Mouse (Mus musculus) adrenal gland, adult (tissue): Measurements from ENCODE around the gene Serf1.
"Not testable (repeated sequence)": the region's sequence is repeated elsewhere in the genome, so short reads cannot be mapped to it uniquely, and the experiment has no call there.

Source experiments
- DNase-seq, 2 experiments: peaks; one replicate each; pipeline ENCODE4 v3.0.0; 2022 to 2023; ENCODE audit warnings: low spot score in 1 of 2; ENCODE audit not compliant: inconsistent age in 2 of 2

Gene Serf1

DNA sequence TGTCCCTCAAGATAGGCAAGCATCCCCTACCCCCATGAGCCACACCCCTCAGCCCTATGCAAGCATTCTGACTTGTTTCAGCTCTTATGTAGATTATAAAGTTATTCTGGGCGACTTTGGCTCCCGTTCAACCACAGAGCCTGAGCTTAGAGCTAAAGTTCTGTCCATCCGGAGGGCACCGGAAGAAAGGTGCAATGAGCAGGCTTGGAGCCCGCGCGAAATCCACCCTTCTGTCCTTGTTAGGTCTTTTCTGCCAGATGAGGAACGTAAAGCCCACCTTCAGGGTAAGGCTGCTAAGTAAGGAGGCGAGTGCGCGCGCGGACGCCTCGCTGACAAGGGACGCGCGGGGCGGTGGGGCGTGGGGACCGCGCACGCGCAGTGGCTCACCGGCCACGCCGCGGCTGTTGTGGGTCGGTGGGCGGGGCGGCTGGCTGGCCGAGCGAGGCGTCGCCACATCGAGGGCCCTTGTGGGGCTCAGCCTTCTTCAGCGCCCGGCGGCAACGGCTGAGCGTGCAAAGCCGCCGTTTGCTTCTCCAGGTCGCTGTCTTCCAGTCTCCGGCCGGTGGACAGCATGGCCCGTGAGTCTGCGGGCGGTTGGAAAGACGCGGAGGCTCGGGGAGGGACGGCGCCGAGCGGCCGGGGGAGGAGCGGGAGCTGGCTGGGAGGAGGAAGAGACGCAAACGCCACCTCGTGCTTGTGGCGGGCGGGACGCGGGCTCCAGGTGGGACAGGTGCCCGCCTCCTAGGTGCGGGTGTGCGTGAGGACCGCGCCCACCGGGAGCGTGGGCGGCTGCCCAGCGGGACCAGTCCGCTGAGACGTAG lies at the start of gene Serf1:
TSS of gene Serf1 (plus strand) at position 361 of the 821 bp plus-strand sequence.
- peak; percentile 88 to 96 for DNase-seq

- no peak for DNase-seq
These were observed 43.9 kb upstream of the Serf1 start for GRCm38 (mm10) chr13:100063936-100064335.

DNA sequence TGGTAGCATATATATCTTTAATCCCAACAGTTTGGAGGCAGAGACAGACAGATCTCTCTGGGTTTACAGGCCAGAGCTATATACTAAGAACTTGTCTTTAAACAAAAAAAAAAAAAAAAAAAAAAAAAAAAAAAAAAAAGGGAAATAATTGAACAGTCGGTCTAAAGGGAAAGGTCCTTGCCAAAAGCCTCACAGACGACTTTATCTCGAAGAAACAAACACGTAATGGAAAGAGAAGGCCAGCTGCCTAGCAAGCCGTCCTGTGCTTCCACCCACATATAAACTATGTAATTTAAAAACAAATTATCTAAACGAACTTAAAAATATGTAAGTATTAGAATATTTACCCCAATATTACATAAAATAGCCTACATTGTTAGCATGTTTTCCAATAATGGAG lies 40.0 kb upstream of the Serf1 start:
- DNase-seq: no peak

DNA sequence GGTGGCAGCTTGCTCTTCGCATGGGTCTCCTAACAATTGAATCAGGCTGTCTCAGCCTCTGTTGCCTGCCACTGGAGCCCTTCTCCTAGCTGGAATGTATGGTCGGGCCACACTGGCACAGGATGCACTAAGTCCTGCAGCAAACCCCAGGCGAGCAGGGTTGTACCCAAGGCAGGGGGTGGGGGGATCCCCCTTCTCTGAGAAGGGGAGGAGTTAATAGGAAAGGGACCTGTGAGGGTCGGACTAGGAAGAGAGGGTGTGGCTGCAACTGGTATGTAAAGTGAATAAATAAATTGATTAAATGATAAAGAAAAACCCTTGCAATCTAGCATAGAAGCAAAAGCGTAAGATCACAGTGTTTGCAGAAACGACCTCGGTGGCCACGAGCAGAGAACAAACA lies 36.3 kb upstream of the Serf1 start:
- no peak for DNase-seq

DNA sequence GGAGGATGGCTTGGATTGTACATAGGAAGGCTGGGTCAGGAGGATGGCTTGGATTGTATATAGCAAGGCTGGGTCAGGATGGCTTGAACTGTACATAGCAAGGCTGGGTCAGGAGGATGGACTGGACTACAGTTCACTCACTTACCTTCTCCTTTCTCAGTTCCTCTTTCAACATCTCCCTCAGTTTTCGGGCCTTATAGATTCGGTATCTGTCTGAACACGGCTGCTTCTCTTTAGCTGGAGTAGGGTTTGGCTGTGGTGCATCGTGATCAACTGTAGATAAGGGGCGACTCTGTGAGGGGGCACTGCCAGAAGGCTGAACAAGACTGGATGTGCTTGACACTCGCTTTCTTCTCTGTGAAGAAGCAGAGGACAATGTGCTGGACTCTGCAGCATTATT lies 9.0 kb upstream of the Serf1 start:
- no peak for DNase-seq

- no peak for DNase-seq
These were observed 4.7 kb upstream of the Serf1 start for GRCm38 (mm10) chr13:100103052-100103658.

DNA sequence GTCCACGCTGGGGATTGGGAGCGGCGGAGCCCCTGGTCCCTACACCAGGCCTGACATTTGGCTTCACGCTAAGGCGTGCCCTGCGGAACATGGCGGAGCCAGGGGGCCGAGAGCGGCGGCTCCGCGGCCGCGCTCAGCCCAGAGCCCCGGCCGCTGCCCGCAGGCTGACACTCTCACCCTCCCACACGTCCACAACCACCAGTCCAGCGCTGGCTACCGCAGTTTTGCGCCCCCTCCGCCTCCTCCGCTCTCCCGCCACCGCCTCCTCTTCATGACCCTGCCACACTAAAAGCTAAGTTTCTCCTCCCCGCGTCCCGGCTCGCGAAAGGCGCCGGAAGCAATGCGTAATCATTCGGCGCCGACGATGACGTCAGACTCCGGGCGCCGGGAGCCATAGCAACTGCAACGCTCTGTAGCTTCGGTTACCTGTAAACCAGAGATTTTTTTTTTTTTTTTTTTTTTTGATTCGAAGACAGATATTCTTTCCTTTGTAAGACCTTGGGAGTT lies 4.0 kb upstream of the Serf1 start, which contains the start of gene Bdp1:
TSS of gene Bdp1 (minus strand) at position 323 of the 507 bp plus-strand sequence.
- peak; percentile 93 to 98 for DNase-seq

GRCm38 (mm10) chr13:100112218-100112972 lies 4.6 kb downstream of the Serf1 start:
- DNase-seq: peak in 1 of 2 experiments; percentile 63

- peak in 1 of 2 experiments; percentile 28 for DNase-seq
These were observed 16.2 kb downstream of the Serf1 start for GRCm38 (mm10) chr13:100123970-100124369.

DNA sequence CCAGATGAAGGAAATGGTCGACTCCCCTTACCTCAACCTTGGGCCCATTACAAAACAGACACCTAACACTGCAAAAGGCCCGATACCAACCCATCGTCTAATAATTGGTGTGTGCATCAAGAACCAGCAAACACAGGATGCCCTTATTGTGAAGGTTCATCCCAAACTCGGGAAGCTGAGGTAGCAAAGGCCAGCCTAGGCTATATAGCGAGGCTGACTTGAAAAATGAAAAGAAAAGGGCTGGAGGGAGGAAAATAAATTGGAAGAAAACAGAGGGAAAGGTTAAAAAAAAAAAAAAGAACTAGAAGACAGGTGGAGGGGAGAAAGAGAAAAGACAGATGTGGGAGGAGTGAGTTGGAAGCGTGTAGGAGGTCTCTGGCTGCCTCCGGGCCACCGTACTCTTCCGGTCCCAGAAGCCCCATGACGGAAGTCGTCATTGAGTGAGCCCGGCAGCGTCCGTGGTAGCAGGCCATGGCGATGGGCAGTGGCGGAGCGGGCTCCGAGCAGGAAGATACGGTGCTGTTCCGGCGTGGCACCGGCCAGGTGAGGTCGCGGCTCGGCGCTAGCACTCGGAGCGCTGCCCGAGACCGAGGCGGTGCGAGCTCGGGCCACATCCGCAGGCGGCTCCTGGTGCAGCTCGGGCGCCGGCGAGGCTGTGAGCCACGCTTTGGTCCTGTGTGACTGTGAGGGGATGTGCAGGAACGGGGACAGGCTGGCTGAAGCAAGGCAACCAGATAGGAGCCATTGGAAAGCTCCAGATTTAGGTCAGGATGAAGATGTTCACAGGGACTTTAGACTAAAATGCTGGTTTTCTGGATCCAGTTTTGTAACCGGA lies 16.8 kb downstream of the Serf1 start, which contains the start of gene Smn1:
TSS of gene Smn1 (plus strand) at position 430 of the 835 bp plus-strand sequence.
- DNase-seq: peak; percentile 95 to 98

DNA sequence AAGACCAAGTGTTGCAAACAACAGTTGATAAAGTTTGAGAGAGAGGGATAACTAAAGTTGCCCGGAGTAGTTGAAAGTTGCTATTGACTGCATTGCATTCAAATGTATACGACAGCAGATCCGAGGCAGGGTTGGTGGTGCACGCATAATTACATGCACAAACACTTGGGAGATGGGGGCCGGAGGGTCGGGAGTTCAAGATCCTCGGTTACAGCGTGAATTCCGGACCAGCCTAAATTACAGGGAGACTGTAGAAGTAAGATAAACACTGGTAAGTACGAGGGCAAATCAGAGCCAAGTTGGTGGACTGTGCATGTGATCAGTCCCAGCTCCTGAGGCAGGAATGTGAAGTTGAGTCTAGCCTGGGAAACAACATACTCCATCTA lies 17.4 kb downstream of the Serf1 start:
- no peak for DNase-seq

DNA sequence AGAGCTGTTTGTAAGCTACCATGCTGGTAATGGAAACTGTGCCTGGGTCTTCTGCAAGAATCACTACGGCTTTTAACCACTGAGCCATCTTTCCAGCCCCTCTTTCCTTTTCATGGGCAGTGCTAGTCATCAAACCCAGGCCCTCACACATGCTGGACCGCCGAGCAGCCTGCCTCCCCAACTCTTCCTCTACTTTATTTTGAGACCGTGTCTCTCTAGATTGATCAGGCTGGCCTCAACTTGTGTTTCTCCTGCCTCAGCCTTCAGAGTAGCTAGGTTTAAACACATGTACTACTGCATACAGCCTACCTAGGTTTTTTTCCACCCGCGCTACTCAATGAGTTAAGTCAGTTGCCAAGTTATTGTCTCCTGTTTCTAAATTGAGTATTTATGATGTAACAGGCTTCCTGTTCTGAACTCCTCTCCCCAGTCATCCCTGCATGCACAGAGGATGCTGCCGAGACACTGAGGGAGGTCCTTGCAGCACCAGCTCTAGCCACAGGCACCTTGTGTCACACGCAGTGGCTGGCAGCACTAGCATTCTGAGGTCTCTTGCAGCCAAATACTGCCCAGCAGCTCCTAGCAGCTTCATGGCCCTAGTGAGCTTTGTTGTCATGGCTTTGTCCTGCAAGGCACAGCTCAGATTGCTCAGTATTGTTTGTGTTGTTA lies 34.0 kb downstream of the Serf1 start:
- no peak for DNase-seq

DNA sequence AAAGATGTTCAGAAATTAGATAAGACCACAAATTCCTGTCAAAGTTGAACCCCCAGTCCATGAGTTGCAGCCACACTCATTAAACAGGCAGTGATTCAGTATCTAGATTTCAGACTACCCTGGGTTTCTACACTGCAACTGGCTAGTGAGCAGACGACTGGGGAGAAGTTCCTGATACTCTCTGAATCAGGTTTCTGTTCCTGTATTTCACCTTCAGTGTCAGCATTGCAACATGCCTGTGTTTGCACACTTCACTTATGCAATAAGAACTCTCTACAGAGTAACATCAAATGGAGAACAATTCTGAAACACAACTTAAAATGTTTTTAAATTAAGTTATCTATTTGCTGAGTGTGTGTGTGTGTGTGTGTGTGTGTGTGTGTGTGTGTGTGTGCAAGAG lies 44.8 kb downstream of the Serf1 start:
- DNase-seq: peak in 1 of 2 experiments; percentile 51

- DNase-seq: no peak
These were observed 48.8 kb downstream of the Serf1 start for GRCm38 (mm10) chr13:100156624-100157023.

- not testable (repeated sequence) for DNase-seq
These were observed 53.5 kb downstream of the Serf1 start for GRCm38 (mm10) chr13:100161171-100161870.

DNA sequence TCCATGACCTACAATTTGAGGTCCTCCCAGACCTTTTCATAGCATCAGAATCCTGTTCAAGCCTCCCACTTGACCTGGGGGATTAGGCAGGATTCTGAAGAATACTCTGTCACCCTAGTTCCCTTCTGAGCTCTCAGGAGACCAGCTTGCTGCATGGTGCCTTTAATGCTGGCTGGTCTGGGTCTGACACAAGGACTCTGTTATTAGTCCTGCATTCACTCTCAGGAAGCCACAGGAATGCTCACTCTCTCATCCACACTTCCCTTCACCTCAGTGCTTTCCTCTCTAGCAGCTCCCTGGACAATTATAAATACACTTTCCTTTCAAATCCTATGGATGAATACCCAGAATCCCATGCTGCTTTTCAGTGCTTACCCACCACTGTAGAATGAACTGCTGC lies 54.7 kb downstream of the Serf1 start:
- DNase-seq: not testable (repeated sequence)
